Mouse (Mus musculus): Measurements from ENCODE around the gene Dydc2.

Dydc2 gene

GRCm38 (mm10) chr14:41035146-41035798, 33.7 kb downstream of the Dydc2 start:
- DNase-seq (ENCODE audit: low read depth, low spot score) = peak; percentile 30

- peak; percentile 54 for DNase-seq (ENCODE audit: low read depth, low spot score)
Measured at GRCm38 (mm10) chr14:41033135-41034110, 35.6 kb downstream of the Dydc2 start.

GRCm38 (mm10) chr14:41030989-41031513, 38.0 kb downstream of the Dydc2 start:
- no peak for DNase-seq (ENCODE audit: low read depth, low spot score)

GRCm38 (mm10) chr14:41029303-41029702, 39.7 kb downstream of the Dydc2 start:
- DNase-seq (ENCODE audit: low read depth, low spot score) = no peak

DNA sequence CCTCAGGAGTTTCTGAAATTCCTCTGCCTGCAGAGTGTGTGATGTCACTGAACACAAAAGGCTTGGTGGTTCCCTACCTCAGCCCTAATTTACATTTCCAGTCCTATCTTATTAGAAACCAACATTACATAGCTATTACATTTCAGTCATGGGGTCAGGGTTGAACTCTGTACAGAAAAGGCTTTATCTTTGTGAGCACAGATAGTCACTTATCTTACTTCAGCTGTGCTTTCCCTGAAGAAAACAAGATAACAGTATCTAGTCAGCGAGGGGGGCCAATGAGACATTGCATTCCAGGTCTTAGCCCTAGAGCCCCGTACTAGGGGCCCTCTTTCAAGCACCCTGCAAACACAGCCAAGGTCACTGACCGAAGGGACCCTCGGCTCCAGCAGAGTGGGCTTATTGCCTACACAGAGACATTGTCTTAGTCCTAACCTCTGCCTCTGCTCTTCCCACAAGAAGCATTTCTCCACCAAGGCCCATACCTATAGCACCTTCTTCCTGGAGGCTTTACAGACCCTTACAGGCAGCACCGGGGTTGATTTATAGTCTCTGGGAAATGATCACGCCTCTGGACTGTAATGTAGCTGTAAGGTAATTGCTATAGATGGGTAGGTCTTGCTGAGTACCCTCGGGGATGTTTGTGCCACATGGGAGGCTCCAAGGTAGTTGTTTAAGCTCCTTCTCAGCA, 43.3 kb downstream of the Dydc2 start:
- DNase-seq (ENCODE audit: low read depth, low spot score) = no peak

DNA sequence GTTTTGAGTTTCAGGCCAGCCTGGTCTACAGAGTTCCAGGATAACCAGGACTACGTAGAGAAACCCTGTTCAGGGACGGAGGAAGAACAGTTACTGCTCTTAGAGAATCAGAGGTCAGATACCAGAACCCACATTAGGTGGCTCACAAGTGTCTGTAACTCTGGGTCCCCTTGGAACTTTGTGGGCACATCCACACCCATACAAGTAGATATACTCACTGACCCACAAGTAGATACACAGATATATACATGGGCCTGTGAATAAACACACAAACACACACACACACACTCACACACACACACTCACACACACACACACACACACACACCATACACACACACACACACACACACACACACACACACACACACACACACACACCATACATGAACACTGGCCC, 43.9 kb downstream of the Dydc2 start:
- DNase-seq (ENCODE audit: low read depth, low spot score) = no peak

DNA sequence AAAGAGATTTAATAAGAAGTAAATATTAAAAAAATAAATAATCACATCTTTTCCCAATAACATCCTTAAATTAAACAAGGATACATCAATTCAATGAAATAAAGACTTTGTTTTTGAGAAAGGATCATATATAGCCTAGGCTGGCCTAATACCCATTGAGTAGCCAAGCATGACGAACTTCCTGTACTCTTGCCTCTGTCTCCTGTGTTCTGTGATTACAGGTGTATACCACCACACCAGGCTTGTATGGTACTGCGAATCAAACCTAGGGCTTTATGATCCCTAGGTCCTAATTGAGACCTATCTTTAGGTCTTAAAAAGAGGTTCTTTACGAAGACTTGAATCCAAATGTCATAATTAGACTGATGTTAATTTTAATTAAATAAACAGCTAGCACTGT, 47.8 kb downstream of the Dydc2 start:
- no peak for DNase-seq (ENCODE audit: low read depth, low spot score)

DNA sequence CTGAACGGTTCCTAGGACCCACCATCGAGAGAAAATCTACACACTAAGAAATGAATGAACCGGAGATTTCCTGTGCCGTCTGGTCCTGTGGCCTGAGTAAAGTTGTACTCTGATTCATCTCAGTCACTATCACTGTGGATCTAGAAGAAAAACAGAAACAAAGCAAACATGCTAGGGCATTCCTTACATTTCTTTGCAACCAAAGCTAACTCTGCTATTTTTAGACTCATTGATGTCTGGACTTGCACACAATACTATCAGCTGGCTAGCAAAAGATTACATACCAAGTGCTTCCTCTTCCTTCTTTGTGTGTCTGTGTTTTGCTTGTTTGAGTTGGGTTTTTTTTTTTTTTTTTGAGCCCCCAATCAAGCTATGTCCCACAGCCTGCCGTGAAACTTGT, 51.5 kb downstream of the Dydc2 start:
- no peak for DNase-seq (ENCODE audit: low read depth, low spot score)

DNA sequence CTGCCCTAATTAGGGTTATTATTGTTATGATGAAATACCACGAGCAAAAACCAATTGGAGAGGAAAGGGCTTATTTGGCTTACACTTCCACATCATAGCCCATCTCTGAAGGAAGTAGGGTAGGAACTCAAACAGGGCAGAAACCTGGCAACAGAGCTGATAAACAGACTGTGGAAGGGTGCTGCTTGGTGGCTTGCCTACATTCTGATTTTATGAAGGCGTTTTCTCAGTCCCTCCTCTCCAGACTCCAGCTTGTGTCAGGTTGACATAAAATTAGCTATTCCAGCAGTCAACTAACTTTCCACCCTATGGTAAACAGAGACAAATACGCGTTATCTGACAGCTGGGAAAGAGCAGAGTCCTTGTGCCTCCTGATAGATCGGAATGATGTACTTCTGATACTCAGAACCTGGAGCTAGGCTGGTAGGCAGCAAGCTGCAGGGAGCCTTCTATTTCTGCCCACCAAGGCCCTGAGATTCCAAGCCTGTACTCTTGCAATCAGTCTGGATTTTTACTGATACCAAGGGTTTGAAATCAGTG, 54.2 kb downstream of the Dydc2 start:
- no peak for DNase-seq (ENCODE audit: low read depth, low spot score)

- DNase-seq (ENCODE audit: low read depth, low spot score) = peak; percentile 86
Measured at GRCm38 (mm10) chr14:41013630-41014613, 55.1 kb downstream of the Dydc2 start, which contains the start of gene Fam213a. TSS of gene Fam213a (minus strand) at chr14:41013788.

GRCm38 (mm10) chr14:41013143-41013542, 55.9 kb downstream of the Dydc2 start:
- DNase-seq (ENCODE audit: low read depth, low spot score) = no peak

- peak; percentile 16 for DNase-seq (ENCODE audit: low read depth, low spot score)
Measured at GRCm38 (mm10) chr14:41011916-41012315, 57.1 kb downstream of the Dydc2 start.

DNA sequence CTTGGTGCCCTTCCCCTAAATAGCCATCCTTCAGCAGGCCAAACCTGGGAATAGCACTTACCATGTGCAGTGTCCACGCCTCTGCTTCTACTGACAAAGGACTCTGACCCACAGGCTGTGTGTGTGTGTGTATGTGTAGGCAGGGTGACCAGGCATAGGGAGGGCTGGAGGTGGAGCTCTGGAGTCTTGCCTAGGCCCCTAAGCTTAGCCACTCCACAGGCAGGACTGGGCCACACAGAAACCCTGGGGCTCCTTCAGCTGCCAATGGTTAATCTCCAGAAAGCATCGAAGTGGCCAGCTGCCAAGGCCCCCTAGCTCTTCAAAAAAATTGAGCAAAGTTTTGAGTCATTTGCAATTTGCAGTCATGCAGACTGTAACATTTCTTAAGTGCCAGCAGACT, 60.9 kb downstream of the Dydc2 start:
- no peak for DNase-seq (ENCODE audit: low read depth, low spot score)

DNA sequence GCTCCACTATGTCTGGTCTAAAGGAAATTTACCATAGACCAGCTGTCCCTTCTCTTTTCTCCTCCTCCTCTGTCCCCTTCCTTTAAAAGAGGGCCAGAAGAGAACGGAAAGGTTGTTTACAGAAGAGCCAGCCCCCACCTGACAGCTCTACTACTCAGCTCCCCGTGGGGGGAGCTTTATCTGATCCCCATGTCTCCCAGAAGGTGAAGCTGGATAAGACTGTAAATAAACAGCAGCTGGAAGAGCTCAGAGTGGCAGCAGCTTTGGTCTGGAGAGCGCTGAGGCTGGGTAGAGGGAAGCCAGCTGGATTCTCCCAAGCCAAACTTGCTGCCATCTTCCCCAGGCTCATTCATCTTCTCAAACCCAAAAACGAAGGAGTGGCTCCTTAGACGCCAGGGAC, 61.4 kb downstream of the Dydc2 start:
- DNase-seq (ENCODE audit: low read depth, low spot score) = no peak

- no peak for DNase-seq (ENCODE audit: low read depth, low spot score)
Measured at GRCm38 (mm10) chr14:41006899-41007298, 62.1 kb downstream of the Dydc2 start.

DNA sequence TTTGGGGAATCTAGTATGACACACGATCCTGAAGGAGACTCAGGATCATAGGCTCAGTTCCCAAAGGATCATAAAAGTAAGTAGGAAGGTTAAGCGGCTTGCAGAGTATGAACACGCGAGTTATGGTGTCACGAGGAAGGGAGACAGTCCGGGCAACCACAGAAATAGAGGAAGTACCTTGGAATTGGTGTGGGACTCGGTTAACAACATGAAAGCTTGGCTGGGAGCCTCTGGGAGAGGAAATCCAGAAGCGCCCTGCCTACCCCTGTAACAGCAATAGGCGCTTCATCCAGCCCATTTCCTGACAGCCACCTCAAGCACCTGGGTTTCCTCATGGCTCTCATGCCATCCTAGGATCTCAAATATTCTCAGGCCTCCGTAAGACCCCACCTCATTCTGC, 62.7 kb downstream of the Dydc2 start:
- DNase-seq (ENCODE audit: low read depth, low spot score) = no peak

DNA sequence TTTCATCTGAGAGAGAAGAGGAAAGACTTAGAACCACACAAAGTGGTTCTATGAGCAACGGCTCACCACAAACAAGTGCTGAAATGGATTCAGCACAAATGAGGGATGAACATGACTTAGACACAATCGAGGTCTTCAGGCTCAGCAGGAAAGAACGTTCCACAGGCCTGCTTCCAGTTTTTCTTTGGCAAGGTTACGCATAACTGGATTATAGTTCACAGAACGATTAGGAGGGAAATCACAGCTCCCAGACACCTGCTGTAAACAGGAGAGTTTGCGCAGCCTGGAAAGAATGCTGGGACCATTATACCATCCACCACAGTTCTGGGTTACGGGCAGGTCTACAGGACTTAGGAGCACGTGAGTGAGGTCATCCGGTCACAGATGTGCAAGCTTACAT, 63.3 kb downstream of the Dydc2 start:
- no peak for DNase-seq (ENCODE audit: low read depth, low spot score)

GRCm38 (mm10) chr14:41004201-41005141, 64.5 kb downstream of the Dydc2 start:
- peak; percentile 15 for DNase-seq (ENCODE audit: low read depth, low spot score)

DNA sequence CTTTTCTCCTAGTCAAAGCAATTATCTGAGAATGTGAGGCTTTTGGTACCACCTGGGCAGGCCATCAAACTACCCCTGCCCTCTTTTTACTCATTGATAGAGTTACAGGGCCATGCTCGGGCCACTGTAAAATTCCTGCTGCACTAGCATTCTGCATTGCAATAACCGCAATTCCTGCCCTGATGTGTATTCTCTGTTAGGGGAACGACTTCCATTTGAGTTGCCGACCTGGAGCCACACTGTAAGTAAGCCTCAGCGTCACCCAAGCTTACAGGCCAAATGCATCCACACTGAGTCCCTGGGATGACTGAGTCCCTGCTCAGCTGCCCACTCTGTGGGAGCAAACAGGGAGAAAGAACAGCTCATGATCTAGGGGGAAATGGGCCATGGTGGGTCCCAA, 67.4 kb downstream of the Dydc2 start:
- DNase-seq (ENCODE audit: low read depth, low spot score) = no peak
